Mouse (Mus musculus) left cerebral cortex, postnatal 36 days (tissue): ENCODE measurements around the gene Scube2. TPM values are rescaled to one million over a fixed set of nuclear protein-coding genes. Genes with fewer than 3 reads are reported as not detected.
A peak's percentile ranks its signal among the peaks of the same experiment; 100 is the strongest.

Experiments used
- DNase-seq, 2 experiments: peaks; one replicate each; pipeline ENCODE4 v3.0.0; 2021 to 2022; ENCODE audit warnings: low spot score in 2 of 2, mixed read lengths in 1 of 2
- intact Hi-C: fragments of 180-260 bp; cut with DNase I; formaldehyde crosslinking; loops from one replicate; pipeline ENCODE4 v1.15.1; 2025
- total RNA-seq, 2 experiments: library from RNA; stranded (reverse); gene quantifications; 2 replicates each; pipeline ENCODE4 v1.2.3; 2021

Gene Scube2
- total RNA-seq, 2 experiments from 2014 or later: 0.94 to 1.2 TPM

DNA sequence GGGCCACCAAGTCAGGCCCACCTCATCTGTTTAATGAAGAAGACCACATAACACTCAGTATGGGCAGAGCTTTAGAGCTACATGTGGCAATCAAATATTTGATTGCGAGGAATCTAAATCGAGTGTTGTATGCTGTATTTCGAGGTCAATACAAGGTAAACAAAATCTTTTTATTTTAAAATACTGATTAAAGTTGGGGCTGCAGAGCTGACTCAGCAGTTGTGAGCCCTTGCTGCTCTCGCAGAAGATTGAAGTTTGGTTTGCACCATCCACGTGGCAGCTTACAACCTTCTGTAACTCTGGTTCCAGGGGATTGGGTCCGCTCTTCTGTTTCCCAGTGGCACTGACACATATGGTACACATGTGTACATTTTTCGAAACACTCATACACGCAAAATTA lies 111.4 kb downstream of the Scube2 start:
- no peak for DNase-seq
- intact Hi-C loops: loop anchor here (10.0 kb wide), 1 partner anchor 141 kb away; no protein-coding TSS in a partner anchor

DNA sequence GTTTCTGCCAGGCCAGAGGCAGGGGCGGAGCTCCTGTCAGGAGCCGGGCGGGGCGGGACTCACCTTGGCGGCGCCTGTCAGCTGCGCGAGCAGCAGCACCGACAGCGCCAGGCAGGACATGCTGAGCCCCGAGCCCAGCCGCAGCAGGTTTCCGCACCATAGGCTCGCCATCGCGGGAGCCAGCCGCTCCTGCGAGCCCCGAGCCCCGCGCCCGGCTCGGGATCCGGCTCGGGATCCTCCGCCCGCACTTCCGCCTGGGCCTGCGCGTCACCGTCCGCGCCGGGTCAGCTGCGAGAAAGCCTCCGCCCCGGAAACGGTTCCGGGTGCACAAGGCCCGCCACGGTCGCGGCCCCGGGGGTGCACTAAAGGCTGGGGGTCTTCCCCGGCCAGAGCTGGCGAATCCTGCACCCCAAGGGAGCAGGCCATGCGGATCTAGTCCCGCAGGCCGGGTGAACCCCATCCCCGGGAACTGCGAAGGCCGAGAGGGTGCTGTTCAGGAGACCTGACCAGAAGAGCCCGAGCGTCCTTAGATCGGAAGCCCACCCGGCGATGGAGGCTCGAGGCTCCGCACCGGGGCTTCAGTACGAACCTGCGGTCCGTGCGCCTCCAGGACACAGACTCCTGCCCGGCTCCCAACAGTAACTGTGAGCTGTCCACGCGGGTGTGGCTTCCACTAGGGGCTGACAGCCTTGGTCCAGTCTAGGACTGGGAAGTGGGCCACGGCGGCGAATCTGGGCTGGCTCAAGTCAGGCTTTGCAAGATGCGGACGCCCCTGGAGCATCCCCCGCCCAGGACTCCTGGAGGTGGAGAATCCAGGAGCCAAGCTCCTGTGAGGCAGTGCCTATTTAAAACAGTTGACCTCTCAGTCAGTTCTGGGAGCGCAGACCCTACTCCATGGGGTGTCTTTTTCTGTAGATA lies 113.2 kb downstream of the Scube2 start, which contains the start of gene Tmem9b:
Tmem9b (minus strand) TSS at position 868 of the 918 bp plus-strand sequence.
- intact Hi-C loops: loop anchor here (10.0 kb wide), 1 partner anchor 143 kb away; no protein-coding TSS in a partner anchor
- peak; percentile 88 to 91 for DNase-seq

DNA sequence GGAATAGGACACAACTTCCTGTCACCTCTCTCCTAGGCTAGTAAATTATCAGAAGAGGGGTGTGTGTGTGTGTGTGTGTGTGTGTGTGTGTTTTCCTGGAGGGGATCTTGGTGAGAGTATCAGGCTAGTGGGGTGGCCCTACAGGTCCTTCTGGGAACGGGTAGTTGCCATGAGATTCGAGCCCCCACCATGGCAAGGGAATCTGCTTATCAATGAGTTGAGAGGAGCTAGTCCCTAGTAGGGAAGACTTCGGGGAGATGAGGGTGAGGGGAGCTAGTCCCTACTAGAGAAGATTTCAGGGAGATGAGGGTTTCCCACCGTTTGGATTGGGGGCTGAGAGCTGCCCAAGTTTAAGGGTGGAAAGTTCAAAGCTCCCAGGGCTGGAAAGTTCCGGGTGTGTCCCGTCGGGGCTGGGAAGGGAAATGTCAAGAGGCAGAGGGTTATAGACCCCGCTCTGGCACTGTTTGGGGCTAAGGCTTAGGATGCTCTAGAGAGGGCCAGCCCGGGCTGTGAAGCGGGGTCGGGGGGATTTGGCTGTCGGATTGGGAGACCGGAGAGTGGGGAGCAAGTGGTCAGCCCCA lies 114.0 kb downstream of the Scube2 start:
- intact Hi-C loops: loop anchor here (10.0 kb wide), 1 partner anchor 143 kb away; no protein-coding TSS in a partner anchor
- DNase-seq: no peak

Other genes with a start within 250 kb of the Scube2 start
- gene St5, start 162.1 kb downstream of the Scube2 start, total RNA-seq: 10 to 100 TPM; 12.8 to 23.4 TPM
- 1 to 10 TPM; 5.2 to 5.7 TPM for gene Akip1, start 162.0 kb downstream of the Scube2 start, total RNA-seq
- gene BC051019, start 141.8 kb downstream of the Scube2 start, total RNA-seq: not detected
- gene Ascl3, start 134.0 kb downstream of the Scube2 start, total RNA-seq: not detected
- gene Tmem9b, start 112.8 kb downstream of the Scube2 start, total RNA-seq: 10 to 100 TPM; 87.6 to 95.3 TPM
- 10 to 100 TPM; 83.4 to 98.3 TPM for gene Nrip3, start 83.7 kb downstream of the Scube2 start, total RNA-seq
- 100 to 1,000 TPM; 228 to 243 TPM for gene Dennd5a, start 94.8 kb upstream of the Scube2 start, total RNA-seq
- 10 to 100 TPM; 51.4 to 56.6 TPM for gene Tmem41b, start 121.2 kb upstream of the Scube2 start, total RNA-seq
- gene Ipo7, start 152.6 kb upstream of the Scube2 start, total RNA-seq: 100 to 1,000 TPM in 1 of 2 experiments, 10 to 100 TPM in 1; 92.1 to 100 TPM
- 10 to 100 TPM in 1 of 2 experiments, 1 to 10 TPM in 1; 9.0 to 15.3 TPM for gene Zfp143, start 195.5 kb upstream of the Scube2 start, total RNA-seq